Mouse (Mus musculus) hindbrain, embryonic 11.5 days (tissue): ENCODE data around the gene Spaca7. TPM values are rescaled to one million over a fixed set of nuclear protein-coding genes. Genes with fewer than 3 reads are reported as not detected.

Experiments used
- polyA plus RNA-seq: library from polyadenylated mRNA; unstranded; fragments of >200 nt; fragmentation: Nextera tagmentation; extraction: Ambion mirVana; gene quantifications from 2 replicates; pipeline ENCODE4 v1.2.1, GENCODE M21; 2014

The Spaca7 gene
- polyA plus RNA-seq, 1 experiment from 2014 or later = not detected

Other genes with a start within 250 kb of the Spaca7 start
- gene Sox1, start 177.7 kb upstream of the Spaca7 start, polyA plus RNA-seq = 5.3 and 5.5 TPM in 2 replicates
- 50.2 and 54.5 TPM in 2 replicates for gene Tubgcp3, start 99.2 kb downstream of the Spaca7 start, polyA plus RNA-seq
- 9.2 and 12.0 TPM in 2 replicates for gene Atp11a, start 184.0 kb downstream of the Spaca7 start, polyA plus RNA-seq